Mouse (Mus musculus): ENCODE measurements at regions not wholly inside any gene's neighbourhood (a gene's known extent, or its start where the extent isn't known, plus 50 kb on each side); places are given as distances from the start of the nearest gene placed in this dataset.

DNA sequence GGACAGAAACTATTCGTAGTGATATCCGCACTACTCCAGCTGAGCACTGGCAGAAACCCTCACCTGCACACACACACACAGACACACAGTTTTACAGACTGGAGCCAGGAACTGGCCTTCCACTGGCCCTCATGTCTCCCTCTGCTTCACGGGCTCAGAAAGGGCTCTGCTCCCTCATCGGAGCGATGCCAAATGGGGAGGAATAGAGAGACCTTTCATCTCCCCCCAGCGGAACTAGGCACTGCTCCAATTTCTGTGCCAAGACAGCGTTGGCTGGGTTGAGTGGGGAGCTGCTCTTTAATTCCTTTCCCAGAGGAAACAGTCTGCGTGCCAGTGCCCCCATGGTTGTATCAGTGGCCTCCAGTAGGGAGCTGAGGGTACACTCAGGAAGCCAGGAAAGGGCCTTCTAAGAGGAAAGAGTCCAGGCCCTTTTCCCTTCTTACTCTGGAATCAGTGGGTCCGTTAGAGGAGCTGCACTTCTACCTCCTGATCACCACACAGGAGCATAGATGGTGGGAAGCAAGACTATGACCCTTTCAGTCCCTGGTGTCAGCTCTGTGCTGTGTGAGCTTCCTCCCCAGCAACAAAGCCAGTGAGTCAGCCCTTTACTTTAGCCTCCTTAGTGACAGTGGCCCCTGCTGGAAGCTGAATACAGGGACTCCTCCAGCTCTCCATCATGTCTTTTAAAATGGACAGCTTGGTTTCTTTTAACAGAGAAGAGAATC lies 452.7 kb downstream of the Rps24 start:
- peak; percentile 28 to 61 for DNase-seq (ENCODE audit: low spot score in 2 of 2)

DNA sequence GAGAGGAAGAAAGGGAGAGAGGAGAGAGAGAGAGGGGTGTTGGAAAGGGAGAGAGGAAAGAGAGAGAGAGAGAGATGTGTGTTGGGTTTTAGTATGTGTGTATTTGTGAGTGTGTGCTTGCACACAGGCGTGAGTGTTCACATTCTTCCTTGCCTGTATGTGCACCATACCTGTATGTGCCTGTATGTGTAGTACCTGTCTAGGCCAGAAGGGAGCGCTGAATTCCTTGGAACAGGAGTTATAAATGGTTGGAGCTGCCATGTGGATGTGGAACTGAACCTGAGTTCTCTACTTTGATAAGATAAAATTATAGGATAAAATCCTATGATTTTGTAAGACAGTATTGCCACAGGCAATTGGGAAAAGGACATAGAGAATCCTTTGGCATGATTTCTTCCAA lies 458.8 kb downstream of the Rps24 start:
- DNase-seq (ENCODE audit: low spot score in 2 of 2) = no peak

DNA sequence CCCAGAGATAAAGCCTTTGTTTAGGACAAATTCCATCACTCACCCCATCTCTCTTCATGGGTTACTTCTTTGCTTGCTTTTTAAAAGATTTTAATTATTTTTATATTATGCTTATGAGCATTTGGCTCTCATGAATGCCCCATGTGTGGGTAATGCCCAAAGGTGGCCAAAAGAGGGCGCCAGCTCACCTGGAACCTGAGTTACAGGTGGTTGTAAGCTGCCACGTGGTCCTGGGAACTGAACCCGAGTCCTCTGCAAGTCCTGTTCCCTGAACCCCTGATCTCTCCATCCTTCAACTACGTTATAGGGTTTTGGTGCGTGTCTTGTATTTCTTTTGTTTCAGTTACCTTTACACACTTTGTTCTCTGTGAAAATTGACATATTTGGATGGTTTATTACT lies 460.2 kb downstream of the Rps24 start:
- DNase-seq (ENCODE audit: low spot score in 2 of 2) = no peak

DNA sequence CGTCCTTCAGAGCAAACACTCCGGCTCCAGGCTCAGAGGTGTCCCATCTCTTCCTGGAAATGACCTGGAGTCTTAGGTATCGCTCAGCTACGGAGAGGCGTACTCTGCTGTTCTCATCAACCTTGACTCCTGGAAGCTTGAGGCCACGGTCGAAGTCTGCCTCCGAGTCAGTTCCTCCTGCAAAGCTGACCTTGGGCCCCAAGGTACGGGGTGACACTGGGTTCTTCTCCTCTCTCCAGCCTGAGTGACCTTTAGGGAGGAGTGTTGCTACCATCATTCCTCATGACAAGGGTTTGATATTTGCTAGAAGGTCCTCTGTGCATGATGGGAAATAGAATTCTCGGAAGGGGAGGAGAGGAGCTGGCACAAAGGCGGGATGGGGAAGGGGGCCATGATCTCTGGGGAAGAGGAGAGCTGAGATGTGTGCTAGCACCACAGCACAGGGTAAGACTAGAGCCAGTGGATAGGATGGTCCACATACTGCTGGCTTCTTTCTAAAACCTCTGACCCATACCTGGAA lies 469.0 kb downstream of the Rps24 start:
- DNase-seq (ENCODE audit: low spot score in 2 of 2) = no peak

DNA sequence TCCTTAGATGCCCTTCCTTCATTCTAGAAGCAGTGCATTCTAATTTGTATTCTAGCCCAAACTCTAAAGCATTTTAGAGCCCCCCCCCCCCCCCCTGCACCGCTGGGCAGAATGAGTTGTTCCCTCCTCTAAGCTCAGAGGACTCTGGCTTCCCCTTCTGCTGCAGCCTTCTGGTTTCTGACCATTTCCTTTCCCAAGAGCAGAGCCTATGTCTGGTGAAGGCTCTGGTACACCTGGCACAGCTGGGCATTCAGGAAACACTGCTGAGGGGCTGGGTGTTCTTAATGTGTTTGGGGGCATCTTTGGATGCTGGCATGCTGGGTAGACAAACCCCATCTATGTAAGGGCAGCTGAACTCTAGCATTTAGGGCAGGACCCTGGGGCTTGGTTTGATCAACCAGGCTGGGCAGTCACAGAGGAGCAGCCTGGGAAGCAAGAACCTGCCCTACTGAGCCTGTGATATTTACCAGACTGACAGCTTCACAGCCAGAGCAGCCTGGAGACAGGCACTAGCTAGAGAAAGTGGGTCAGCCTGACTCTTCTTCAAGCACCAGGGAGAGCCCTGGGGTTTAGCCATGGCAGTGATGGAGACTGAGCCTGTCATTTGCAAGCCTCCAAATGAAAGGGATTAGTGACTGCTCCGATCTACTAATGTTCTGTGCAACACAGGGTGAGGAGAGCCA lies 469.7 kb downstream of the Rps24 start:
- no peak for DNase-seq (ENCODE audit: low spot score in 2 of 2)

DNA sequence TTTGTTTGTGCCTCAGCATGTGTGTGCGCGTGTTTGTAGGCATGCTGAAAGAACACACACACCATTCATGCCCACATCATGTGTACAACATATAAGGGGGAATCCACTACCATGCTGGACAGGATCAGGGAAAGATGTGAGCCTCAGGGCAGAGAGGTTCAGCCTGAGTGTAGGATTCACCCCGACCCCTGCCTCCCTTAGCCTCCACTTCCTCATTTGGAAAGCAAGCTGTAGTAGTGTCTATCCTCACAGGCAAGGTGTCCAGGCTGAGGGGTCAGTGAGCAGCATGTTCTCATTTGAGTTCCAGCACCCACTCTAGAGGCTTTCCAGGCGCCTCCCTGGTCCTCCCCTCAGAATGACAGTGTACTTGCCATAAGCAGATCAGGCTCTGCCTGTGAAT lies 470.5 kb downstream of the Rps24 start:
- DNase-seq (ENCODE audit: low spot score in 2 of 2) = no peak

DNA sequence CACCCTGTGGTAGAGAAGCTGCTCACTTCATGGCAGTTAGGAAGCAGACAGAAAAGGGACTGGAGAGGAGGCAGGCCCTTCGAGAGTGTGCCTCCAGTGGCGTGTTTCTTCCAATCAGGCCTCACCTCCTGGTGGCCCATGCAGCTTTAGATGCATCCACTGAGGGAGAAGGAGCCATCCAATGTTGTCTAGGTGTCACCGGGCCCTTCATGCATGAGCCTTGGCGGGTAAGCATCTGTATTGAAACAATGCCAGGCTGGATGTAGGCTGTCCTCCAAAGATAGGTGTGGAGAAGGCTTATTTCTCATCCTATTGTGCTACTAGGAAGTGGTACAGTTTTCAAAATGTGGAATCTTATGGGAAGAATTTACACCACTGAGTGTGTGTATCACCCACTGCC lies 471.9 kb downstream of the Rps24 start:
- no peak for DNase-seq (ENCODE audit: low spot score in 2 of 2)

DNA sequence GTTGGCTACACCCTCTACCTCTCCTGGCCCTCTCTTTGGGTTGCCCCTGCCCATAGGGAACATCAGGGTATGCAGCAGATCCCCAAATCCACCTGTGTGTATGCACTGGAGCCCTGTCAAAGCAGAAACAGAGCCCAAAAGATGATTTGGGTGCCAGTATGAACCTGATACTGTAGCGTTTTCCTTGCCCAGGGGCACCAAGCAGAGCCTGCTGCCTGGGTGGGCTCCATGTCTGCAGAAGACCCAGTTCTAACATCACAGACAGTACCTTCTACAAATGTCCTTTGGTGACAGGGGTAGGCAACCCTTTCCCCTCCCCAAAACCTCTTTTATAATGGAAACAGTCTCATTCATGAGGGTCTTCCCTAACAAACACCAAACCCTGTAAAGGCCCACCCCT lies 472.5 kb downstream of the Rps24 start:
- DNase-seq (ENCODE audit: low spot score in 2 of 2) = no peak

DNA sequence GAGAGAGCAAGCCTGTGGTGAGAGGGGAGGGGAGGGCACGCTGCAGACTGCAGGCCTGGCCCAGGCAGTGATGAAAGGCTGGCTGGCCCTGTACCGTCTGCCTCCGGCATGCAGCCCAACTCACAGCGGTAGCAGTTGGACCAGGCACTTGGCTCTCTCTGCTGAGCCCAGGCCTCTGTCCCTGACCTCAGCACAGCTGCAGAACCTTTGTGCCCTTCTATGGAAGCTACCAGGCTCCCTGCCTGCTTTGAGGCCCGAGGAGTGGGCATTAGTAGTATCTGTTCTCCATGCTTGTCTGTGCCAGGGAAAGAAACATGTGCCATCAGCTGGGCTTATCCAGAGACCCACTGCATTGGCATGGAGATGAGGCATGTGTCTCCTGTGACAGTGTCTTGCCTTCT lies 473.2 kb downstream of the Rps24 start:
- DNase-seq (ENCODE audit: low spot score in 2 of 2) = peak; percentile 33 to 68

DNA sequence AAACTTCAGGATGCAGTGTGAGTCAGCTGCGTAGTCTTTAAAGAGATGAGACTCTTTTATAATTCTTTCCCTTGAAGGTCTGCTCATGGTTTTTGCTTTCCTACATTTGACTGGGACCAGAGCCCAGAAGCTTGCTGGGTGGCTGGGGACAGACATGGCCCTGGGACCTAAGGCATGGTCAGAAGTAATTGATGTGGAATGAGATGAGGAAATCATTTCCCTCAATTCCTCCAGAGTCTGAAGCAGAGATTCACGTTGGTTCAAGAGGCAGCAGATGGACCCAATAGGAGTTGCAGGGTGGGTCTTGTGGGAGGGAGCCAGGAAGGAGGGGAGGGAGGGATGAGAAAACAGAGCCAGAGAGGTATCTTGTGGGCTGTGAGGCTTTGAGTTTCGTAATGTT lies 473.9 kb downstream of the Rps24 start:
- DNase-seq (ENCODE audit: low spot score in 2 of 2) = peak in 1 of 2 experiments; percentile 24

DNA sequence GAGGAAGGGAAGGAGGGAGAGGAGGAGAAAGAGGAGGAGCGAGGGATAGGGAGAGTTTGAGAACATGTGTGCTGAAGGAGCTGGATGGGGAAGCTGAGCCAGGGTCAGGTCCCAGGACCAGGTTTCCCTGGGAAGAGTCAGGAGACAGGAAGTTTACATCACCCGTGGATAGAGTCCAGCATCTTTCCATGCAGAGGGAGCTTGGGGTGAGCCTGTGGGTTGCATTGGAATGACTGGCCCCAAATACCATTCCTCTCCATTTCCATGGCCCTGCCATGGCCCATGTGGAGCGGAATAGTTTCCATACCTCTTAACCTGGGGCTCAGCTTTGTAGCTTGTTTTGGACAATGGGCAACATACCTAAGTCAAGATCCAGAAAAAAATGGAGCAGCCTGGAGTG lies 474.8 kb downstream of the Rps24 start:
- DNase-seq (ENCODE audit: low spot score in 2 of 2) = no peak

DNA sequence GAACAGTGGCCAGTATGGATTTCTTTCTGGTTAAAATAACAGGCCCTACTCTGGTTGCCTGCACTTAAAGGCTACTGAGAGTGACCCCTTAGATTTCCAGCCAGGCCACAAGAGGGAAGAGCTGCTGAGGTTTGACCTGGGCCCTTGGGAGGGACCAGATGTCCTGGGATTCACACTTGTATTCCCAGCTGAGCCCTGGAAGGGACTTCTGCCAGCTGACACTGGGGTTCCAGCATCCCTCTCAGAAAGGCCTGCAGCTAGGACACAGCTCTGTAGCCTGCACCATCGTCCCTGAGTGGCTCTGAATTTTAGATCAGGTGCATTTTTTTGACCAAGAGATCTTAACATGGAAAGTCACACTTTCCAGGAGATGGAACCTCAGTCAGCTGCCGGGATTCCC lies 482.7 kb downstream of the Rps24 start:
- no peak for DNase-seq (ENCODE audit: low spot score in 2 of 2)

DNA sequence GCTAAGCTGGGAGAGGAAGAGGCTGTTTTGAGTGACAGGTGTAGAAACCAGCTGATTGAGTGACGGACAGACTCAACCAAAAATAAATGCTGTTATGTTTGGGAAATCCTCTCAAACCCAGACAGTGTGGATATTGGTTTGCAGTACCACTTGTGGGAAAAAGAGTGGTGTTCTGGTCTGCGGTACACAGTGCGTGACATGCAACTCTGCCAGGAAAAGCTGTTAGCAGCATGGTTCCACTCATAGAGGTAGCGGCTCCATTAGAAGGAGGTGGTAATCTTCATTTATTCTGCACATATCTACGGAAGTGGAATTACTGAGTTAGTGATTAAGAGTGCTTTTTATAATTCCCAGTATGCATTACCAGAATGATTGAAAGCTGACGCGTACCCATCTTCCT lies 485.4 kb downstream of the Rps24 start:
- no peak for DNase-seq (ENCODE audit: low spot score in 2 of 2)

DNA sequence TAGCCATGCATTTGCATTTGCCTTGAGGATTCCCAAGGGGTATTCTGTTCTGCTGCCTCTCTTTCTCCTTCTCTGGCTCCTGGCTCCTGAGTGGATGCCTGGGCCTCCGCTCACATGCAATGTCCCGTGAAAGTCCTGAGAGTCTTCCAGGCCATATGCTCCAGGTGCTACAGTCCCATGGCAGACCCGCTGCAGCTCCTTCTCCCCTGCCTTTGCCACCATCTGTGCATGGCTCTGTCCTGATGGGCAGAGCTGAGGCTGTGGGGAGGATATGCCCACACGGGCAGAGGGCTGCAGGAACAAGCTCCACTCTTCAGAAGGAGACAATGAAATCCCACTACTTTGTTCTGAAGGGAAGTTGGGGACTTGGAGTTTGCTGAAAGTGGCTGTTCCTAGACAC lies 485.9 kb upstream of the Zmiz1 start:
- DNase-seq (ENCODE audit: low spot score in 2 of 2) = no peak

DNA sequence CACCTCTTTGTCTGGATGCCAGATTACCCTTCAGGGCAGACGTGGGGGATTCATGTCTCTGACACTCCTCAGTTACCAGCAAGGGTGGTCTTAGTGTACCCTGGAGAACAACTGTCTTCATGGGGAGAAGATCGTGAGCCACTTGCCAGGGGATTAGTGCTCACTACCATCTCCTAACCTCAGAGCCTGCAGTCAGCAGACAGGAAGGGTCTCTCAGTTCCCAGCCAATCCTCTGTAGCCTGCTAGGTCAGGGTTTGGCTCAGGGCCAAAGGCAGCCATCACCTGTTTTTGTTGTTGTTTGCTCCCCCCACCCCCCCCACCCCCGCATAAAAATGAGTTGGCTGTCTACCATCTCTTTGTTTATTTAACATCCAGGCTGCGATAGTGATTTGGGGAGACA lies 485.4 kb upstream of the Zmiz1 start:
- no peak for DNase-seq (ENCODE audit: low spot score in 2 of 2)

DNA sequence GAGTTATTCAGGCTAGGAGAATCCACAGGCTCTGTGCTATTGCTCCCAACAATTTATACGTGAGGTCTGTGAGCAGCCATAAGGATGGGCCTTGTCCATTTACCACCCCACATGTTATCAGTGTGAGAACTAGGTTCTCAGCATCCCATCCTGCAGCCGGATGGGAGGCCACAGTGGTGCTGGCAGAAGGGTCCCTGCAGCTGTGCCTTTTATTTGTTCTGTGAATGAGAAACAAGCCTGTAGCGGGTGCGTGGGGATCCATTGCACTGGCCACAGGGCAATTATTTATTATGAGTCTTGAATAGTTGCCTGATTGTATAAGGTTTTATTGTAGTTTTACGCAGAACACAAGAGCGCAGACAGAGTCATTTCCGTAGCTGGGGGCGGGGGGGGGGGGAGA lies 476.5 kb upstream of the Zmiz1 start:
- no peak for DNase-seq (ENCODE audit: low spot score in 2 of 2)

DNA sequence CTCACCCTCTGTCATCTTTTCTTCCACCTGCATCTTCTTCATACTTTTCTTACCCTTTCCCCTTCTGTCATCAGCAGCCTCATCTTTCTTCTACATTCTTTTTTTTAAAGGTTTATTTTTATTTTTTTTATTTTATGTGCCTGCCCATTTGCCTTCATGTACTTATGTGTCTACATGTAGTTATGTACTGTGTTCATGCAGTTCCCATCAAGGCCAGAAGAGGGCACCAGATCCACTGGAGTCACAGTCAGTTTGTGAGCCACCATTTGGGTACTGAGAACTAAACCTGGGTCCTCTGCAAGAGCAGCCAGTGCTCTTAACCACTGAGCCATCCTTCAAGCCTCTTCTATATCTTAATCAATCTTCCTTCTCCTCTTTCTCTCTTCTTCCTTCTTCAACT lies 475.7 kb upstream of the Zmiz1 start:
- DNase-seq (ENCODE audit: low spot score in 2 of 2) = no peak

DNA sequence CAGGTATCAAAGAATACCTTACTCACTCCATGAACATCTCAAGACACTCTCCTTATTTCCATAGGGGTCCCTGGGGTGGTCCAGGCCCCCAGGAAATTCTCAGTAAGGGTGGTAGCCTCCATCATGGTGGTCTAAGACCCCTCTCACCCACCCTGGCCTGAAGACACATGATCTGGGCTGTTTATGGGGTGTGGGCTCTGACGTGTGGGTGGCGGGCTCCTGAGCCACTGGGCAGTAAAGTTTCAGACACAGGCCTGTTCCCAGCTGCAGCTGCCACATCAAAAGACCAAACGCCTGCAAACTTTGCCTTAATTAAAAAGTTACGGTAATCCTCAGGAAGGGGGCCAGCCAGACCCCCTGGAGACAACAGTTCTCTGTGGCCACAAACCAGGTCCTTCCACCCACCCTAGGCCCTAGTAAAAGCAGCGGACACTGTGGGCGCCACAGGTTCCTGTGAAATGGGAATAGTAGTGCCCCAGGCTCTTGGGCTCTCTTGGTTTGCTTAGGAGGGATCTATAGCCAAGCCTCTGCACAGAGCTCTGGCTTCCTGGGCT lies 473.1 kb upstream of the Zmiz1 start:
- no peak for DNase-seq (ENCODE audit: low spot score in 2 of 2)

DNA sequence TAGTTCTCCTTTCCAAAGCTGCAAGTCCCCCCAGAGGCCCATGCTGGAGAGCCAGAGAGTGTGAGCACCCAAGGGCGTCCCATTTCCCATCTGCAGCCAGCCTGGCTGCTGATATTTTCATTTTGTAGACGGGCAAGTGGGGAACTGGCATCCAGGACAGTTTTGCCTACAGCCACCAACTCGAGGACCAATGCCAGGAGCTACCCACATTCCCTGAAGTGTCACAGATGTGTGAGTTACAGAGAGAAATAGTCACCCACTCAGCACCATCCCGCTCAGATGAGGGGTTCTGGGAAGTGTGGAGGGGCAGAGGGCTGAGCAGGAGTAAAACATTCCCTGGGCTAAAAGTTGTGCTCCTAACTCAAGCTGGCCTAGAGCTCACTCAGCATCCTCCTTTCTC lies 472.6 kb upstream of the Zmiz1 start:
- no peak for DNase-seq (ENCODE audit: low spot score in 2 of 2)

DNA sequence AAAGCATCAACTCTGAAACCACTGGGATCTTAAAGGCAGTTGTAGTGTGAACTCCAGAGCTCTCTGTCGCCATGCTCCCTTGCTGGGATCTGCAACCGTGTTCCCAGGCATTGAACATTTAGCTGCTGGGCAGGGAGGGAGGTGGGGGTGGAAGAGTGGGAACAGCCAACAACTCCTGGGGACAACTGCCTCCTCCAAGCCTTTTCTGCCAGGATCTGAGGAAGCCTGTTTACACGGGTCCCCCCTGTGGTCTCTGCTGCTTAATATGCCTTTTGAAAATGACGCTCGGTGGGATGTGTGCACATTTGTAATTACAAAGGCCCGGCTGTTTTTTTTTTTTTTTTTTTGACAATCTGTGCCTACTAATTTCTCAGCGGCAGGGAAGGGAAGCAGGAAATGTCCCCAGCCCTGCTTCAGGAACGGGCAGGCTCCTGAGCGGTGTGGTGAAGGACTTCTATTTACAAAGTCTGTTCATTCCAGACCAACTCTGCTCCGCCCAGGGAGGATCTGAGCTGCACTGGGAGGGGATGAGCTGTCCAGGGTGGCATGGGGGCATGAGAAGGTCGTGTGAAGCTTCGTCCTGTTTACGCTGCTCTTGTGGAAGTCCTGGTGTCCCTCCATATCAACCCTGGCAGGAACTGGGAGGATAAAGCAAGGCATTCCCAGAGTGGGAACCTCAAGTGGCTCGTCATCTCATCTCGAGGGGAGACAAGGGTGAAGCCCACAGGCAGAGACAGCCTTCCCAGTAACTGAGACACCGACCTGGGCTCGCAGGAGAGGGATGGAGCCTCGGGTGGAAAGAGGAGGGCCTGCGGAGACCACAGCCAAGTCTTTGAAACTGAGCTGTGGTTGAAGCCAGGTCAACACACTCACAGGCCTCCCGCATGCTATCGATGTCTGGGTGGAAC lies 465.0 kb upstream of the Zmiz1 start:
- DNase-seq (ENCODE audit: low spot score in 2 of 2) = no peak

DNA sequence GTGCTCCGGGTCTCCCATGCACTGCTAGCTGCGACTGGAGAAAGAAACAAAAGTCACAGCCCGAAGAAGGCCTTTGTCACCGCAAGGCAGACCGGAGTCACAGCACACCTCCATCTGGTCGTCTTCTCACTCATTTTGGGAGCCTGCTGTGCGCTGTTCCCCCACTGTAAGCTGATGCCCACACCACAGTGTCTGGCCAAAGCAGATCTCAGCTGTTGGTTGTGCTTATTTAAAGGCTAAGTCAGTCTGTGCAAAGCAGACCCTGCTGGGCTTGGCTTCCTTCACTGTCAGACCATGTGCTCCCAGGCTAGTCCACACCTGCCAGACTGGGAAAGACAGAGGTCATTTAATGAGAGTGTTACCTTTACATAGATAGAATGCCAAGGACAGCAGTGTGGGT lies 463.8 kb upstream of the Zmiz1 start:
- DNase-seq (ENCODE audit: low spot score in 2 of 2) = no peak

Measured in gastrocnemius, postnatal 4 days (tissue).